Mouse (Mus musculus): ENCODE data around the gene Arfip1. TPM values are rescaled to one million over a fixed set of nuclear protein-coding genes. Genes with fewer than 3 reads are reported as not detected.

The Arfip1 gene
- polyA plus RNA-seq, 1 experiment from 2014 or later, result 45.9 TPM

DNA sequence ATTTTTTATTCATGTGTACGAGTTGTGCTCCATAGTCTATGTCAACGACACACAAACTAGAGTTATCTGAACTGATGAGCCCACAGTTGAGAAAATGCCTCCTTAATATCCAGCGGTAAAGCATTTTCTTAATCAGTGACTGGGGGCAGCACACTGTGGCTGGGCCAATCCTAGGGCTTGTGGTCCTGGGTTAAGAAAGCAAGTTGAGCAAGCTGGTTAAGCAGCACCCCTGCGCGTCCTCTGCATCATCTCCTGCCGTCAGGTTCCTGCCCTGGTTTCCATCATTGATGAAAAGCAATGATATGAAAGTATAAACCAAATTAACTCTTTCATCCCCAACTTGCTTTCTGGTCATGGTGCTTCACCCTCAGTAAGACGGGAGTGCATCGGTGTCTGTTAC lies 89.8 kb downstream of the Arfip1 start:
- WGBS, result 96% methylated on average over 8 of the region's 8 CpGs
- Histone ChIP-seq H3K9ac (ENCODE audit: low read length) (no peak overlapping the region), H3K4me3 (ENCODE audit: low read depth, low read length) (no peak overlapping the region), H3K36me3 (ENCODE audit: control insufficient read depth, insufficient read depth, low read length) (no peaks in the 10 kb centered on the region), H3K4me2 (ENCODE audit: low read depth, low read length, severe bottlenecking) (no peak overlapping the region), H3K4me1 (replicated peaks; ENCODE audit: control insufficient read depth, insufficient read depth, low read length) (no peaks in the 10 kb centered on the region), H3K9me3 (ENCODE audit: control insufficient read depth, low read length) (no peaks in the 10 kb centered on the region), H3K27ac (ENCODE audit: low read depth, low read length) (no peak overlapping the region), H3K27me3 (ENCODE audit: control insufficient read depth, insufficient read depth, low read length) (no peaks in the 10 kb centered on the region)
- ATAC-seq (replicated peaks; ENCODE audit: low FRiP score), result no peak
- DNase-seq (ENCODE audit: low spot score), result no peak

- Histone ChIP-seq H3K9me3 (ENCODE audit: control insufficient read depth, low read length) (no peaks in the 10 kb centered on the region), H3K27ac (ENCODE audit: low read depth, low read length) (no peak overlapping the region), H3K36me3 (ENCODE audit: control insufficient read depth, insufficient read depth, low read length) (no peaks in the 10 kb centered on the region), H3K4me1 (replicated peaks; ENCODE audit: control insufficient read depth, insufficient read depth, low read length) (no peaks in the 10 kb centered on the region), H3K27me3 (ENCODE audit: control insufficient read depth, insufficient read depth, low read length) (no peaks in the 10 kb centered on the region), H3K9ac (ENCODE audit: low read length) (no peak overlapping the region), H3K4me3 (ENCODE audit: low read depth, low read length) (no peak overlapping the region), H3K4me2 (ENCODE audit: low read depth, low read length, severe bottlenecking) (no peak overlapping the region)
- DNase-seq (ENCODE audit: low spot score) (no peak), ATAC-seq (replicated peaks; ENCODE audit: low FRiP score) (no peak)
- 87% methylated on average over 4 of the region's 4 CpGs for WGBS
These were observed 90.3 kb downstream of the Arfip1 start for GRCm38 (mm10) chr3:84492148-84492547.

DNA sequence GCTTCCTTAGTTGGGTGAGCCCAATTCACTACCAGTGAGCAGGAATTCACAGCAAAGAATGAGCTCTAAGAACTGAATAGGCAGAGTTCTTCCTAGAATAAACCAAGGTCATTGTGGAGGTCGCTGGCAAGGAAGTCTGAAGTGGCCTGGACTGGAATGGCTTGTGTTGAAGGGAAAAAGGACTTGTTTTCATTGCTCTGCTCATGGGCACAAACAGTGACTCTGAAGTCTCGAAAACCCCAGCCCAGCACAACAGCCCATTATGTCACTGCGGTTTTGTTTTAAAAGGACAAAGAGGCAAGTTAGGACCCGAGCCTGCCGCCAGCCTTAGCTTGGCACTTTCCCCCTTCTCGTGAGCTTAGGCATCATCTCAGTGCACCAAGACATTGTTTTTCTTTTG lies 93.7 kb downstream of the Arfip1 start:
- 27% methylated on average over 6 of the region's 6 CpGs for WGBS
- no peaks in the 10 kb centered on the region for H3K4me1 ChIP-seq (replicated peaks; ENCODE audit: control insufficient read depth, insufficient read depth, low read length)
- no peak overlapping the region for H3K4me2 ChIP-seq (ENCODE audit: low read depth, low read length, severe bottlenecking)
- no peaks in the 10 kb centered on the region for H3K36me3 ChIP-seq (ENCODE audit: control insufficient read depth, insufficient read depth, low read length)
- no peak overlapping the region for H3K9ac ChIP-seq (ENCODE audit: low read length)
- no peak overlapping the region for H3K4me3 ChIP-seq (ENCODE audit: low read depth, low read length)
- DNase-seq (ENCODE audit: low spot score) (no peak), ATAC-seq (replicated peaks; ENCODE audit: low FRiP score) (no peak)
- no peaks in the 10 kb centered on the region for H3K9me3 ChIP-seq (ENCODE audit: control insufficient read depth, low read length)
- no peaks in the 10 kb centered on the region for H3K27me3 ChIP-seq (ENCODE audit: control insufficient read depth, insufficient read depth, low read length)
- H3K27ac ChIP-seq (ENCODE audit: low read depth, low read length), result no peak overlapping the region

DNA sequence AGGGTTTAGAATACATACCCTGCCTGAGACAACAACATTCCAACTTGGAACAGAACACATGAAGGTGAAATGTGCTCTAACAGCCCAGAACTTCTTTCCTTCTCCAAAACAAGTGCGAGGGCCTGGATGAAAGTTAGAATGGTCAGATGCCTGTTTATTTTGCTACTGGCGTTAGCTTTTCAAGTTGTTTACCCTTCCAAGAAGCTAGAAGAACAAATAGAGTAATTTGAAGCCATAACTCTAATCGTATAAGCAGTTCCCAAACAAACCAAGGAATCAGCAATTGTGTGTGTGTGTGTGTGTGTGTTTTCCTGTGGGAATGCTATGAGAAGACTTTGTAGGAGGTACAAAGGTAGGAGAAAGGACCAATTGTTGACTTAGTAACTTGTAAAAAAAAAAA lies 97.5 kb downstream of the Arfip1 start:
- no peak overlapping the region for H3K4me2 ChIP-seq (ENCODE audit: low read depth, low read length, severe bottlenecking)
- WGBS, result 82% methylated on average over 3 of the region's 3 CpGs
- H3K9ac ChIP-seq (ENCODE audit: low read length), result no peak overlapping the region
- no peaks in the 10 kb centered on the region for H3K9me3 ChIP-seq (ENCODE audit: control insufficient read depth, low read length)
- ATAC-seq (replicated peaks; ENCODE audit: low FRiP score) (no peak), DNase-seq (ENCODE audit: low spot score) (no peak)
- no peaks in the 10 kb centered on the region for H3K36me3 ChIP-seq (ENCODE audit: control insufficient read depth, insufficient read depth, low read length)
- peaks cover 5% of the 10 kb centered on the region; the same call in 1 of the 2 replicates for H3K27me3 ChIP-seq (ENCODE audit: control insufficient read depth, insufficient read depth, low read length)
- peaks cover 3% of the 10 kb centered on the region; the same call in 1 of the 2 replicates for H3K4me1 ChIP-seq (replicated peaks; ENCODE audit: control insufficient read depth, insufficient read depth, low read length)
- no peak overlapping the region for H3K27ac ChIP-seq (ENCODE audit: low read depth, low read length)
- no peak overlapping the region for H3K4me3 ChIP-seq (ENCODE audit: low read depth, low read length)

DNA sequence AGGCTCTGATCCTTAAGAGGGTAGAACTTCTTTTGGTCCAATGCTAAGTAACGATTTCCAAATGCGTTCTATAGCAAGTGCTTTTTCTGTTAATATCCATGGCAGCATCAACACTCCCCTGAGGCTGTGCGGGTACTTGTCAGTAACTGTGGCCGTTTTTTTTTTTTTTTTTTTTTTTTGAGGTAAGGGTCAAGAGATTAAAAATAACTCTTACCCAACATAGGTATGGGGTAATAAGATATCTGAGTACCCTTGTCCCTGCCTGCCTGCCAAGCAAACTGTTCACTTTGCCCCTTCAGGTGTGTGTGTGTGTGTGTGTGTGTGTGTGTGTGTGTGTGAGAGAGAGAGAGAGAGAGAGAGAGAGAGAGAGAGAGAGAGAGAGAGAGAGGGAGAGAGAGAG lies 98.1 kb downstream of the Arfip1 start:
- Histone ChIP-seq H3K27me3 (ENCODE audit: control insufficient read depth, insufficient read depth, low read length) (peaks cover 7% of the 10 kb centered on the region; the same call in 1 of the 2 replicates), H3K9me3 (ENCODE audit: control insufficient read depth, low read length) (no peaks in the 10 kb centered on the region), H3K9ac (ENCODE audit: low read length) (no peak overlapping the region), H3K4me3 (ENCODE audit: low read depth, low read length) (no peak overlapping the region), H3K4me2 (ENCODE audit: low read depth, low read length, severe bottlenecking) (no peak overlapping the region), H3K4me1 (replicated peaks; ENCODE audit: control insufficient read depth, insufficient read depth, low read length) (peaks cover 4% of the 10 kb centered on the region; the same call in 1 of the 2 replicates), H3K36me3 (ENCODE audit: control insufficient read depth, insufficient read depth, low read length) (no peaks in the 10 kb centered on the region), H3K27ac (ENCODE audit: low read depth, low read length) (no peak overlapping the region)
- WGBS, result 73% methylated on average over 4 of the region's 4 CpGs
- no peak for ATAC-seq (replicated peaks; ENCODE audit: low FRiP score)
- DNase-seq (ENCODE audit: low spot score), result no peak

DNA sequence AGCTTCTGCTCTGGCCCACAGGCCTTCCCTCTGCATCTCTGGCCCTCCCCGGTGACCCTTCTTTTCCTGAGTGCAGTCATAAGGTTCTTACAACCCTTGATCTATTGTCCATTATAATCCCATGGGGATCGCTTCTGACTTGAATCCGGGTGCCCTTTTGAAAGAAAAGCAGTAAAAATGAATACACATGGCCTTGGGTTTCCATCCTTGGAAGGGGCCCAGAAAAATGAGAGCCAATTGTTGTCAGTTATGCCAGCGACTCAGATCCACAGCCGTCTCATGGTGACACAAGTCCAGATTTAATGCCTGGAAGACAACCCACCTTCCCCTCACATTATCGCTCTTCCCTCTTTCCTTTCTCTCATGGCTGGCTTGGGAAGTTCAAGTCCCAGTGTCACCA lies 100.3 kb downstream of the Arfip1 start:
- H3K27me3 ChIP-seq (ENCODE audit: control insufficient read depth, insufficient read depth, low read length), result peaks cover 27% of the 10 kb centered on the region
- DNase-seq (ENCODE audit: low spot score) (no peak), ATAC-seq (replicated peaks; ENCODE audit: low FRiP score) (no peak)
- H3K4me2 ChIP-seq (ENCODE audit: low read depth, low read length, severe bottlenecking), result no peak overlapping the region
- no peak overlapping the region for H3K9ac ChIP-seq (ENCODE audit: low read length)
- H3K4me3 ChIP-seq (ENCODE audit: low read depth, low read length), result no peak overlapping the region
- H3K27ac ChIP-seq (ENCODE audit: low read depth, low read length), result no peak overlapping the region
- H3K4me1 ChIP-seq (replicated peaks; ENCODE audit: control insufficient read depth, insufficient read depth, low read length), result peaks cover 9% of the 10 kb centered on the region; the same call in 1 of the 2 replicates
- no peaks in the 10 kb centered on the region for H3K9me3 ChIP-seq (ENCODE audit: control insufficient read depth, low read length)
- 72% methylated on average over 6 of the region's 6 CpGs for WGBS
- H3K36me3 ChIP-seq (ENCODE audit: control insufficient read depth, insufficient read depth, low read length), result no peaks in the 10 kb centered on the region

GRCm38 (mm10) chr3:84481104-84481503 lies 101.3 kb downstream of the Arfip1 start:
- peak; percentile 75 for DNase-seq (ENCODE audit: low spot score)
- H3K4me3 ChIP-seq (ENCODE audit: low read depth, low read length), result no peak overlapping the region
- ATAC-seq (replicated peaks; ENCODE audit: low FRiP score), result no peak
- H3K36me3 ChIP-seq (ENCODE audit: control insufficient read depth, insufficient read depth, low read length), result no peaks in the 10 kb centered on the region
- no peak overlapping the region for H3K27ac ChIP-seq (ENCODE audit: low read depth, low read length)
- H3K9me3 ChIP-seq (ENCODE audit: control insufficient read depth, low read length), result no peaks in the 10 kb centered on the region
- H3K4me2 ChIP-seq (ENCODE audit: low read depth, low read length, severe bottlenecking), result peak overlapping the region; percentile 99; the same call in 1 of the 2 replicates
- no peak overlapping the region for H3K9ac ChIP-seq (ENCODE audit: low read length)
- WGBS, result 4% methylated on average over 11 of the region's 11 CpGs
- H3K27me3 ChIP-seq (ENCODE audit: control insufficient read depth, insufficient read depth, low read length), result peaks cover 29% of the 10 kb centered on the region
- peaks cover 9% of the 10 kb centered on the region; the same call in 1 of the 2 replicates for H3K4me1 ChIP-seq (replicated peaks; ENCODE audit: control insufficient read depth, insufficient read depth, low read length)

- no peak within 1 kb of the TSS for H3K27ac ChIP-seq (ENCODE audit: low read depth, low read length)
- H3K9ac ChIP-seq (ENCODE audit: low read length), result peak within 1 kb of the TSS; percentile 61
- peaks cover 9% of the 10 kb centered on the region; the same call in 1 of the 2 replicates for H3K4me1 ChIP-seq (replicated peaks; ENCODE audit: control insufficient read depth, insufficient read depth, low read length)
- H3K27me3 ChIP-seq (ENCODE audit: control insufficient read depth, insufficient read depth, low read length), result peaks cover 29% of the 10 kb centered on the region
- WGBS, result under 1% methylated on average over 82 of the region's 82 CpGs
- peak within 1 kb of the TSS; percentile 60 for H3K4me3 ChIP-seq (ENCODE audit: low read depth, low read length)
- no peaks in the 10 kb centered on the region for H3K9me3 ChIP-seq (ENCODE audit: control insufficient read depth, low read length)
- peak; percentile 83 for ATAC-seq (replicated peaks; ENCODE audit: low FRiP score)
- H3K4me2 ChIP-seq (ENCODE audit: low read depth, low read length, severe bottlenecking), result peak within 1 kb of the TSS; percentile 99
- no peaks in the 10 kb centered on the region for H3K36me3 ChIP-seq (ENCODE audit: control insufficient read depth, insufficient read depth, low read length)
- peak; percentile 80 for DNase-seq (ENCODE audit: low spot score)
These were observed 102.2 kb downstream of the Arfip1 start, which contains the start of gene Fhdc1 for GRCm38 (mm10) chr3:84480006-84480897. TSS of gene Fhdc1 (minus strand) at chr3:84480429.

Measured in forebrain, embryonic 11.5 days (tissue).